Mouse (Mus musculus) liver, postnatal 0 days (tissue): ENCODE measurements around the gene Hunk. TPM values are rescaled to one million over a fixed set of nuclear protein-coding genes. Genes with fewer than 3 reads are reported as not detected.
A peak's percentile ranks its signal among the peaks of the same experiment; 100 is the strongest.

Experiments
- ATAC-seq: fragments of 200-750 bp; cut with Nextera tagmentation; 2 replicates; pipeline ENCODE4 v1.8.0; 2017; ENCODE audit warnings: mild to moderate bottlenecking, moderate library complexity
- DNase-seq: peaks from one replicate; pipeline ENCODE4 v3.0.0-alpha.2; 2016
- H3K27ac ChIP-seq: fragments of 300-500 bp; sonication (generic); 2 replicates; pipeline ENCODE4 v1.5.1; 2014; ENCODE audit warnings: antibody characterized with exemption, moderate library complexity, mild to moderate bottlenecking, low read depth
- H3K27me3 ChIP-seq: fragments of 300-500 bp; sonication (generic); 2 replicates; pipeline ENCODE4 v1.6.1; 2014; ENCODE audit warnings: low read length, control low read depth, mixed read lengths; ENCODE audit not compliant: insufficient read depth
- H3K36me3 ChIP-seq: fragments of 300-500 bp; sonication (generic); replicated peaks from 2 replicates; pipeline ENCODE4 v1.6.1; 2014; ENCODE audit warnings: mild to moderate bottlenecking, control low read depth, low read length, moderate library complexity, mixed read lengths; ENCODE audit not compliant: insufficient read depth
- H3K4me1 ChIP-seq: fragments of 300-500 bp; sonication (generic); 2 replicates; pipeline ENCODE4 v1.6.1; 2014; ENCODE audit warnings: antibody characterized with exemption, mild to moderate bottlenecking, control low read depth; ENCODE audit not compliant: insufficient read depth
- H3K4me2 ChIP-seq: fragments of 300-500 bp; sonication (generic); 2 replicates; pipeline ENCODE4 v1.6.1; 2014; ENCODE audit warnings: low read depth, mild to moderate bottlenecking, low read length, moderate library complexity, mixed read lengths
- H3K4me3 ChIP-seq: fragments of 300-500 bp; sonication (generic); 2 replicates; pipeline ENCODE4 v1.5.1; 2014; ENCODE audit warnings: low read depth, low read length
- H3K9ac ChIP-seq: fragments of 300-500 bp; sonication (generic); replicated peaks from 2 replicates; pipeline ENCODE4 v1.6.1; 2014; ENCODE audit warnings: mild to moderate bottlenecking, moderate library complexity
- H3K9me3 ChIP-seq: fragments of 300-500 bp; sonication (generic); 2 replicates; pipeline ENCODE4 v1.6.1; 2016; ENCODE audit warnings: mild to moderate bottlenecking, control low read depth, low read length, mixed read lengths
- CTCF ChIP-seq: sonication (generic); IDR thresholded peaks from 2 replicates; pipeline ENCODE4 v1.5.1; 2016; ENCODE audit warnings: antibody characterized with exemption, low read depth
- EP300 ChIP-seq: IDR thresholded peaks from 2 replicates; pipeline ENCODE4 v1.6.1; 2016; ENCODE audit warnings: antibody characterized with exemption, low read depth, mild to moderate bottlenecking
- WGBS: fragments of 180-500 bp; shearing (Covaris S2); extraction: QIAGEN DNeasy Blood & Tissue Kit; methylation state at CpG from one replicate; pipeline ENCODE4 v1.1.7; 2014; ENCODE audit not compliant: insufficient replicate concordance; 5-methylcytosine and 5-hydroxymethylcytosine counted together
- polyA plus RNA-seq: library from polyadenylated mRNA; unstranded; fragments of >200 nt; fragmentation: Nextera tagmentation; extraction: Ambion mirVana; gene quantifications from 2 replicates; pipeline ENCODE4 v1.2.1, GENCODE M21; 2015

Hunk gene
- polyA plus RNA-seq, 1 experiment from 2014 or later = 1.1 TPM

DNA sequence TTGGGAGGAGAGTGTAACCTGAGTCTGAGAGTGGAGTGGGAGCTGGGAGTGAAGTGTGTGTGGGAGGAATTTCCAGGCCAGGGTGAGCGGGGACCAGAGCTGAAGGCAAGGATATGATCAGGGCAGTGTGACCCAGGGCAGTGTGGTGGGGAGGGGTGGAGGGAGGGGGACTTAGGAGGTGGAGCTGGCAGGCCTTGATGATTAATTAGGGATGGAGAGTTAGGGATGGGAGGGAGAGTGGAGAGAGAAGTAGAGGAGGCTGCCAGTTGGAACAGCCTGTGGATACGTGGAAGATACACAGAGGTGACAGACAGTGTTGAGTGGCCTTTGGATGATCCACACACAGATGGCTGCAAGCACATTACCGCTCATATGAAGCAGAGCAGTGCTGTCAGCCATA is 38.1 kb downstream of the Hunk start:
- no peaks in the 10 kb centered on the region; the same call in 1 of the 2 replicates for H3K4me1 ChIP-seq
- H3K4me2 ChIP-seq = no peak overlapping the region

DNA sequence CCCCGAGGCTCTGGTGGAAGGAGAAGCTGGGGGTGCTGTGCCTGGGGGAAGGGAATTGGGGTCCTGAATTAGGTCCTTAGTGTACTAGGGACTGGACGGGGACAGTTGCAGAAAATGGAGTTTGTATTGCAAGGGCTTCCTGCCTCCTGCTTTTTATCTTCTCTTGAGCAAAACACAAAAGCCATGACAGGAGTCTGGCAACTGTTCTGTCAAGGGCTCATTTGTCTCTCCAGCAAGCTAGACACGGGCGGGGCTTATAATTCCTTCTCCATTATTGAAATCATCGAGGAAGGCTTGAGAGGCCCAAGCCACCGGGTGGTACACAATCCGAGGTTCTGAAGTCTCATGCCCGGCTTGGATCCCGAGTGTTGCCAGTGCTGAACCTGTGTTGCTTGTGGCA is 38.6 kb downstream of the Hunk start:
- Histone ChIP-seq H3K4me3 (no peak overlapping the region), H3K27ac (no peak overlapping the region), H3K4me2 (no peak overlapping the region), H3K36me3 (no peaks in the 10 kb centered on the region), H3K27me3 (no peaks in the 10 kb centered on the region), H3K9me3 (no peaks in the 10 kb centered on the region), H3K9ac (no peak overlapping the region), H3K4me1 (no peaks in the 10 kb centered on the region; the same call in 1 of the 2 replicates)
- no peak for DNase-seq
- WGBS = 65% methylated on average over 9 of the region's 9 CpGs
- no peak for ATAC-seq
- TF ChIP-seq EP300 (no peak), CTCF (no peak)

More for the DNA sequence above, 38.1 kb downstream of the Hunk start:
- no peak for ATAC-seq
- H3K36me3 ChIP-seq = no peaks in the 10 kb centered on the region
- no peak overlapping the region for H3K27ac ChIP-seq
- DNase-seq = no peak
- no peaks in the 10 kb centered on the region for H3K27me3 ChIP-seq
- no peak overlapping the region for H3K9ac ChIP-seq
- 62% methylated on average over 3 of the region's 3 CpGs for WGBS
- TF ChIP-seq EP300 (no peak), CTCF (no peak)
- no peaks in the 10 kb centered on the region for H3K9me3 ChIP-seq
- no peak overlapping the region for H3K4me3 ChIP-seq

DNA sequence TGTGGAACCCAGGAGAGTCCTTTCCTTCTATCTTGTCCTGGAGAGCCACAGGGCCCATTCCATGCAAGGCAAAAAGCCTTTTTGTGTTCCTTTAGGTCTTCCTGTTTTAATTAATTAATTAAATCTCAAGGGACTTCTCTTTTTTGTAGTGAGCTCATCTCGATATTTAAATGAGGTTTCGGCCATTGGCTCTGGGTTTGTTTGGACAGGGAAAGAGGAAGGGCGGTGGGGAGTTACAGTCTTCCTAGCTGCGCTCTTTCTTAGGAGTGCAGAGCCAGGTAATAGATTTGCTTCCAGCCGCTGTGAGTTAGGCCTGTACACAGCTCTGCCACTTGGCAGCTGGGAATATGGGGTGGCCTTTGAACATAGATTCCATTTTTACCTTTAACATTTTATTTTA is 40.4 kb downstream of the Hunk start:
- no peaks in the 10 kb centered on the region for H3K36me3 ChIP-seq
- H3K4me2 ChIP-seq = no peak overlapping the region
- DNase-seq (no peak), ATAC-seq (no peak)
- H3K4me3 ChIP-seq = no peak overlapping the region
- no peak for TF ChIP-seq CTCF
- TF ChIP-seq EP300 = no peak
- H3K9ac ChIP-seq = no peak overlapping the region
- H3K27ac ChIP-seq = no peak overlapping the region
- H3K27me3 ChIP-seq = no peaks in the 10 kb centered on the region
- WGBS = 71% methylated on average over 5 of the region's 5 CpGs
- peaks cover 3% of the 10 kb centered on the region; the same call in 1 of the 2 replicates for H3K4me1 ChIP-seq
- no peaks in the 10 kb centered on the region for H3K9me3 ChIP-seq

DNA sequence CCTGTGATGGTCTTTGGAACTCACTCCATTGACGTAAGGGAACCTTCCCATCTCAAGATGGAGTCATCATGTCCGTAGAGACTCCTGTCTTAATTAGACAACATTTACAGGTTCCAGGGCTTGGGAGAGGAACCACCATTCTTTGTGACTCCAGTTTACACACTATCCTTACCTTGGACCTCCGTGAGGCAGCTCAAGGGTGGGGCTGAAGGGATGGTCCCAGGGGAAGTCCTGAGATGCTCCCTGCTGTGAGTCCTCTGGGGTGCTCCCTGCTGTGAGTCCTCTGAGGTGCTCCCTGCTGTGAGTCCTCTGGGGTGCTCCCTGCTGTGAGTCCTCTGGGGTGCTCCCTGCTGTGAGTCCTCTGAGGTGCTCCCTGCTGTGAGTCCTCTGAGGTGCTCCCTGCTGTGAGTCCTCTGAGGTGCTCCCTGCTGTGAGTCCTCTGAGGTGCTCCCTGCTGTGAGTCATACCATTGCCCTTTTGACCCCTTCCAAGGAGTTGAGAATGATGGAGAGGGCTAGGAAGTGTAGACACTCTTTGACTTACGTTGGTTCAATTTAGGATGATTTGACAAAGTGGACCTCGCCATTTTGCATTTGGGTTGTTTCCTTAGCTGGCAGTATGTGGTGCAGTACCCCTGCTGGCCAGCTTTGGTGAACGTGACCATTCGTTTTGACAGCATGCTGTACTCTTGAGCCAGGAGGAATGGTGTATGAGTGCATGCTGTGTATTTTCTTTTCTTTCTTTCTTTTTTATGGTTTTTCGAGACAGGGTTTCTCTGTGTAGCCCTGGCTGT is 42.2 kb downstream of the Hunk start:
- H3K4me3 ChIP-seq = no peak overlapping the region
- H3K4me2 ChIP-seq = no peak overlapping the region
- no peaks in the 10 kb centered on the region for H3K9me3 ChIP-seq
- no peak overlapping the region for H3K27ac ChIP-seq
- no peak for TF ChIP-seq CTCF
- TF ChIP-seq EP300 = no peak
- H3K4me1 ChIP-seq = 0 out of 2 replicates have a peak, but pooled peaks cover 3% of the 10 kb centered on the region
- no peaks in the 10 kb centered on the region for H3K27me3 ChIP-seq
- no peak overlapping the region for H3K9ac ChIP-seq
- 77% methylated on average over 8 of the region's 8 CpGs for WGBS
- no peak for DNase-seq
- H3K36me3 ChIP-seq = peaks cover 6% of the 10 kb centered on the region; the same call in 1 of the 2 replicates
- no peak for ATAC-seq

DNA sequence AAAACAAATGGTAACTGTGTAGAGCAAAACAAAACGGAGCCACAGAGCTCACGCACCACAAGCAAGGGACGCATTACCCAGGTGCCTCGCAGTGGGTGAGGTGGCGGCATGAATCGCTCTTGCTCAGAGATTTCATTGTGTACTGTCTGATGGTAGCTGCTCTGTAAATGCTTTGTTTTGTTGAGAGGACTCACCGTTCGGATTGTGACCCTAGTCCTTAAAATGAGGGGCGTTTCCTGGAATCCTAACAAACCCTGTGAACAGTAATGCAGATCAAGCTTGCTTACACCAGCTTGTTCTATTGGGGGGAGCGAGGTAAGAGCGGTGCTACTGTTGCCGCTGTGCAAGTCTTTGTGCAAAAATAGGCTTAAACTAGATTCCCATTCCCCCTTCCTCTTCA is 47.7 kb downstream of the Hunk start:
- no peak overlapping the region for H3K9ac ChIP-seq
- no peaks in the 10 kb centered on the region for H3K27me3 ChIP-seq
- peaks cover 11% of the 10 kb centered on the region; the same call in 1 of the 2 replicates for H3K36me3 ChIP-seq
- H3K4me3 ChIP-seq = no peak overlapping the region
- no peak overlapping the region for H3K4me2 ChIP-seq
- 0 out of 2 replicates have a peak, but pooled peaks cover 2% of the 10 kb centered on the region for H3K9me3 ChIP-seq
- WGBS = 91% methylated on average over 12 of the region's 12 CpGs
- ATAC-seq (no peak), DNase-seq (no peak)
- 0 out of 2 replicates have a peak, but pooled peaks cover 7% of the 10 kb centered on the region for H3K4me1 ChIP-seq
- H3K27ac ChIP-seq = no peak overlapping the region
- TF ChIP-seq CTCF (no peak), EP300 (no peak)

DNA sequence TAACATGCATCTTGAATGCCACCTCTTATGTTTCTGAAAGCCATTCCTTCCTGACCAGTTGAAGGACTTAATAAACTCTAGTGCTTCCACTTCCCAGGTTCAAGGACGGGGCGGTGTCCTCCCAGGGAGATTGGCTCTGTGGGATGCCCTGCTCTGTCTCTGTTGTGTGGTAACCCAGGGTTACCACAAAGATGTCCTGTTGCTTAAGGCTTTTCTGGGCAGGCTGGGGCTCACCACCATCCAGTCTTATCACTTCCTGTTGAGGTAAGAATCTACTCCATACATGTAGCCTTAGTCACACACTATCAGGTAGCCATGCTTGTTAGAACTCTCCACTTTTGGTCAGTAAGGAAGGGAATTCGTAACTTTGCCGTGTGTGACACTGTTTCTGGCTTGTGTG is 49.4 kb downstream of the Hunk start:
- H3K4me3 ChIP-seq = no peak overlapping the region
- 0 out of 2 replicates have a peak, but pooled peaks cover 2% of the 10 kb centered on the region for H3K9me3 ChIP-seq
- TF ChIP-seq EP300 = no peak
- no peak for TF ChIP-seq CTCF
- H3K4me1 ChIP-seq = 0 out of 2 replicates have a peak, but pooled peaks cover 7% of the 10 kb centered on the region
- no peaks in the 10 kb centered on the region for H3K27me3 ChIP-seq
- H3K9ac ChIP-seq = no peak overlapping the region
- WGBS = 52% methylated on average over 4 of the region's 4 CpGs
- no peak for DNase-seq
- ATAC-seq = peak; percentile 17; the same call in 1 of the 2 replicates
- H3K4me2 ChIP-seq = no peak overlapping the region
- no peak overlapping the region for H3K27ac ChIP-seq
- peaks cover 11% of the 10 kb centered on the region; the same call in 1 of the 2 replicates for H3K36me3 ChIP-seq
